Mouse (Mus musculus) G1E (cell line): ENCODE data around the gene Ssbp4. TPM values are rescaled to one million over a fixed set of nuclear protein-coding genes. Genes with fewer than 3 reads are reported as not detected.

Experiments used
- ATAC-seq: 2 replicates; pipeline ENCODE4 v1.8.0; 2016; ENCODE audit warnings: mild to moderate bottlenecking; ENCODE audit not compliant: insufficient number of reproducible peaks, poor library complexity, low FRiP score, severe bottlenecking; ENCODE audit errors: extremely low read depth
- DNase-seq: peaks from one replicate; pipeline ENCODE4 v3.0.0; 2012; ENCODE audit warnings: low spot score
- H3K27me3 ChIP-seq: 2 replicates; pipeline ENCODE4 v1.6.1; 2012; ENCODE audit warnings: mild to moderate bottlenecking, low read length, inconsistent platforms; ENCODE audit not compliant: insufficient read depth
- H3K36me3 ChIP-seq: replicated peaks from 2 replicates; pipeline ENCODE3; 2012; ENCODE audit warnings: mild to moderate bottlenecking, inconsistent platforms
- H3K4me1 ChIP-seq: 2 replicates; pipeline ENCODE4 v1.6.1; 2012; ENCODE audit warnings: low read depth, low read length, inconsistent platforms, mixed read lengths; ENCODE audit not compliant: insufficient read depth
- H3K4me3 ChIP-seq: 2 replicates; pipeline ENCODE4 v1.5.1; 2012; ENCODE audit warnings: low read depth, mild to moderate bottlenecking, inconsistent platforms, low read length, moderate library complexity, mixed read lengths
- H3K9me3 ChIP-seq: replicated peaks from 2 replicates; pipeline ENCODE4 v1.6.1; 2012; ENCODE audit warnings: inconsistent platforms
- CTCF ChIP-seq: IDR thresholded peaks from 2 replicates; pipeline ENCODE4 v1.5.1; 2012; ENCODE audit warnings: low read depth, low read length, inconsistent platforms, mixed read lengths
- GATA1 ChIP-seq: IDR thresholded peaks from 2 replicates; pipeline ENCODE4 v1.6.1; 2012; ENCODE audit warnings: borderline replicate concordance, low read length, inconsistent platforms, mixed read lengths
- GATA2 ChIP-seq: IDR thresholded peaks from 2 replicates; pipeline ENCODE4 v1.6.1; 2012; ENCODE audit warnings: low read depth, low read length, inconsistent platforms, borderline replicate concordance
- POLR2AphosphoS5 ChIP-seq: IDR thresholded peaks from 2 replicates; pipeline ENCODE4 v1.6.1; 2012; ENCODE audit warnings: low read depth, low read length, inconsistent platforms; ENCODE audit not compliant: insufficient replicate concordance
- TAL1 ChIP-seq: conservative IDR thresholded peaks from 2 replicates; pipeline ENCODE4 v1.6.1; 2012; ENCODE audit warnings: low read depth, low read length, inconsistent platforms, mixed read lengths
- polyA plus RNA-seq: library from polyadenylated mRNA; stranded (reverse); fragments of >175 nt; gene quantifications from 2 replicates; pipeline ENCODE4 v1.2.3, GENCODE M21; 2012
- total RNA-seq, 2 experiments: library from RNA; stranded (forward) in 1 of 2; stranded (reverse) in 1 of 2; fragments of 200-1000 nt in 1 of 2; fragments of >200 nt in 1 of 2; fragmentation: Nextera tagmentation in 1 of 2; gene quantifications; 2 replicates each; pipeline ENCODE4 v1.2.3; 2014 to 2017

Ssbp4 gene
- total and polyA plus RNA-seq, 3 experiments, result 21.7 to 606 (median 51.7) TPM

GRCm38 (mm10) chr8:70605871-70606779, 2.5 kb downstream of the Ssbp4 start:
- no peak for TF ChIP-seq POLR2AphosphoS5
- TF ChIP-seq TAL1, result no peak
- no peak for TF ChIP-seq GATA1
- no peak for TF ChIP-seq GATA2
- TF ChIP-seq CTCF, result no peak
- Histone ChIP-seq H3K36me3 (peaks cover 57% of the 10 kb centered on the region), H3K27me3 (peaks cover 29% of the 10 kb centered on the region; the same call in 1 of the 2 replicates), H3K4me1 (peaks cover 66% of the 10 kb centered on the region), H3K4me3 (no peak overlapping the region), H3K9me3 (peaks cover 6% of the 10 kb centered on the region)
- DNase-seq, result no peak
- no peak for ATAC-seq

- DNase-seq (no peak), ATAC-seq (no peak)
- peaks cover 73% of the 10 kb centered on the region for H3K36me3 ChIP-seq
- peaks cover 29% of the 10 kb centered on the region; the same call in 1 of the 2 replicates for H3K27me3 ChIP-seq
- no peak overlapping the region for H3K4me3 ChIP-seq
- no peak for TF ChIP-seq CTCF
- no peak for TF ChIP-seq GATA2
- no peak for TF ChIP-seq GATA1
- no peak for TF ChIP-seq POLR2AphosphoS5
- no peak for TF ChIP-seq TAL1
- peaks cover 6% of the 10 kb centered on the region for H3K9me3 ChIP-seq
- peaks cover 60% of the 10 kb centered on the region for H3K4me1 ChIP-seq
Observed at GRCm38 (mm10) chr8:70604558-70604957, 4.1 kb downstream of the Ssbp4 start.

GRCm38 (mm10) chr8:70602139-70602811, 6.4 kb downstream of the Ssbp4 start:
- H3K4me3 ChIP-seq, result no peak overlapping the region
- TF ChIP-seq GATA1, result no peak
- TF ChIP-seq POLR2AphosphoS5, result no peak
- TF ChIP-seq TAL1, result no peak
- TF ChIP-seq CTCF, result no peak
- no peak for TF ChIP-seq GATA2
- DNase-seq, result no peak
- ATAC-seq, result no peak
- H3K9me3 ChIP-seq, result peaks cover 19% of the 10 kb centered on the region
- peaks cover 96% of the 10 kb centered on the region for H3K36me3 ChIP-seq
- peaks cover 39% of the 10 kb centered on the region for H3K4me1 ChIP-seq
- peaks cover 9% of the 10 kb centered on the region; the same call in 1 of the 2 replicates for H3K27me3 ChIP-seq

- Histone ChIP-seq H3K27me3 (peaks cover 6% of the 10 kb centered on the region; the same call in 1 of the 2 replicates), H3K4me3 (peak overlapping the region; percentile 36; the same call in 1 of the 2 replicates), H3K36me3 (peaks cover 97% of the 10 kb centered on the region), H3K4me1 (peaks cover 31% of the 10 kb centered on the region), H3K9me3 (peaks cover 24% of the 10 kb centered on the region)
- DNase-seq (peak; percentile 75), ATAC-seq (no peak)
- TF ChIP-seq TAL1 (no peak), GATA1 (no peak), POLR2AphosphoS5 (no peak)
Observed at GRCm38 (mm10) chr8:70601271-70601649, 7.4 kb downstream of the Ssbp4 start.

GRCm38 (mm10) chr8:70600473-70601270, 8.0 kb downstream of the Ssbp4 start:
- peaks cover 6% of the 10 kb centered on the region; the same call in 1 of the 2 replicates for H3K27me3 ChIP-seq
- peaks cover 29% of the 10 kb centered on the region for H3K9me3 ChIP-seq
- DNase-seq (no peak), ATAC-seq (no peak)
- H3K36me3 ChIP-seq, result peaks cover 97% of the 10 kb centered on the region
- H3K4me1 ChIP-seq, result peaks cover 28% of the 10 kb centered on the region
- TF ChIP-seq GATA1, result no peak
- no peak for TF ChIP-seq POLR2AphosphoS5
- no peak for TF ChIP-seq CTCF
- TF ChIP-seq TAL1, result no peak
- no peak overlapping the region; the same call in 1 of the 2 replicates for H3K4me3 ChIP-seq
